Mouse (Mus musculus): ENCODE data around the gene Rhbdf2.

Gene Rhbdf2

DNA sequence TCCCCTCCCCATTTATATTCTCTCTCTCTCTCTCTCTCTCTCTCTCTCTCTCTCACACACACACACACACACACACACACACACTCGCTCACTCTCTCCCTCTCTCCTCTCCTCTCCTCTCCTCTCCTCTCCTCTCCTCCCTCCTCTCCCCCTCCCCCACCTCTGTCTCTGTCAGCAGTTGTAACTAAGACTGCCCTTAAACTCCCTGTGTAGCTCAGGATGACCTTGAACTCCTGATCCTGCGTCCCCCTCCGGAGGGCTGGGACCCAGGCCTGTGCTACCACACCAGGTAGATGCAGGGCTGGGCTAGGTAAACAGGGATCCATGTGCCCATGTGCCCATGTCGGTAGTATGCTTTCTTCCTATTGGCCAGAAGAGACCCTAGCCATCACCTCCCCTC is 35.2 kb downstream of the Rhbdf2 start:
- no peaks in the 10 kb centered on the region for H3K36me3 ChIP-seq (ENCODE audit: insufficient read depth, low read length)
- 0 out of 2 replicates have a peak, but pooled peaks cover 5% of the 10 kb centered on the region for H3K27me3 ChIP-seq (ENCODE audit: insufficient read depth, low read length)
- TF ChIP-seq NANOG (IDR thresholded peaks at IDR 0.05; ENCODE audit: borderline replicate concordance, low read length), result no peak
- TF ChIP-seq CTCF (conservative IDR thresholded peaks at IDR 0.05; ENCODE audit: low read length), result no peak
- no peak for TF ChIP-seq POU5F1 (IDR thresholded peaks at IDR 0.05; ENCODE audit: borderline replicate concordance, low read length)
- H3K4me3 ChIP-seq (replicated peaks; ENCODE audit: low read length), result no peak overlapping the region; the same call in 1 of the 2 replicates
- no peaks in the 10 kb centered on the region for H3K9me3 ChIP-seq (ENCODE audit: low read length)
- H3K4me1 ChIP-seq (replicated peaks; ENCODE audit: low read depth, low read length), result peaks cover 71% of the 10 kb centered on the region

DNA sequence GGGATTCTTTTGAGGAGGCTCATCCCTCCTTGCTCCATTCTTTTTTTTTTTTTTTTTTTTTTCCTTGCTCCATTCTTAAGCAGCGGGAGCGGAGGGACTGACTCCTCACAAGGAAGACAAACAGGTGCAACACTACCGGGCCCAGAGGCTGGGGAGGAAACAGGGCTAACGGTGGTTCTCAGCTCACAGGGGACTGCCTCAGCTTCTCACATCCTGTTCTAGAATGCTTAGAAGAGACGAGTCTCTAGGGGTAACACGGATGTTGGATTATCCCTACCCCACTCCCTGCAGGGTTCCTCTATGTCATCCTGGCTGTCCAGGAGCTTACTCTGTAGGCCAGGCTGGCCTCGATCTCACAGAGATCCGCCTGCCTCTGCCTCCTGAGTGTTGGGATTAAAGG is 37.2 kb downstream of the Rhbdf2 start:
- no peaks in the 10 kb centered on the region for H3K27me3 ChIP-seq (ENCODE audit: insufficient read depth, low read length)
- peaks cover 77% of the 10 kb centered on the region for H3K4me1 ChIP-seq (replicated peaks; ENCODE audit: low read depth, low read length)
- H3K9me3 ChIP-seq (ENCODE audit: low read length), result no peaks in the 10 kb centered on the region
- no peaks in the 10 kb centered on the region for H3K36me3 ChIP-seq (ENCODE audit: insufficient read depth, low read length)
- TF ChIP-seq NANOG (IDR thresholded peaks at IDR 0.05; ENCODE audit: borderline replicate concordance, low read length) (no peak), POU5F1 (IDR thresholded peaks at IDR 0.05; ENCODE audit: borderline replicate concordance, low read length) (no peak), CTCF (conservative IDR thresholded peaks at IDR 0.05; ENCODE audit: low read length) (no peak)
- H3K4me3 ChIP-seq (replicated peaks; ENCODE audit: low read length), result no peak overlapping the region

DNA sequence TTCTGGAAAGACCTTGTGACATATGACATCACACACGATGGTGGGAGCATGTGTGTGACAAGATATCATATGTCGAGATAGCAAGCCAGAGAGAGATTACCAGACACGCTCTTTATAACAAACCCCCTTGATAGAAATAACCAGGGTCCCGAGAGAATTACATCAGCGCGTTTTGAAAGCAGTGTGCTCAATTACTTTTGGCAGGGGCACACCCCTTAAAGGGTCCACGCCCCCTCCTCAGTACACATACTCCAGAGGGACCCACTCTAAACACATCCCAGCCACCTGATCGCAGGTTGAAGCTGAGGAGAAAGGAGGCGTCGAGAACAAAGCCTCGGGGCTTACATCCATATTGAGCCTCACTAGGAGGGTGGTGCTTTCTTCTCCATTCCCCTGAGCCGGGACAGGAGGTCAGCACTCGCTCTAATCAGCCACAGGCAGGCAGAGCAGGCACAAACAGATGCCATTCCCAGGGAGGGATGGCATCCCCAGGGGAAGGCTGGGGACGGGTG is 37.7 kb downstream of the Rhbdf2 start:
- no peaks in the 10 kb centered on the region for H3K27me3 ChIP-seq (ENCODE audit: insufficient read depth, low read length)
- H3K4me1 ChIP-seq (replicated peaks; ENCODE audit: low read depth, low read length), result peaks cover 78% of the 10 kb centered on the region
- no peak overlapping the region for H3K4me3 ChIP-seq (replicated peaks; ENCODE audit: low read length)
- H3K36me3 ChIP-seq (ENCODE audit: insufficient read depth, low read length), result no peaks in the 10 kb centered on the region
- TF ChIP-seq NANOG (IDR thresholded peaks at IDR 0.05; ENCODE audit: borderline replicate concordance, low read length), result no peak
- TF ChIP-seq CTCF (conservative IDR thresholded peaks at IDR 0.05; ENCODE audit: low read length), result no peak
- no peak for TF ChIP-seq POU5F1 (IDR thresholded peaks at IDR 0.05; ENCODE audit: borderline replicate concordance, low read length)
- H3K9me3 ChIP-seq (ENCODE audit: low read length), result no peaks in the 10 kb centered on the region

DNA sequence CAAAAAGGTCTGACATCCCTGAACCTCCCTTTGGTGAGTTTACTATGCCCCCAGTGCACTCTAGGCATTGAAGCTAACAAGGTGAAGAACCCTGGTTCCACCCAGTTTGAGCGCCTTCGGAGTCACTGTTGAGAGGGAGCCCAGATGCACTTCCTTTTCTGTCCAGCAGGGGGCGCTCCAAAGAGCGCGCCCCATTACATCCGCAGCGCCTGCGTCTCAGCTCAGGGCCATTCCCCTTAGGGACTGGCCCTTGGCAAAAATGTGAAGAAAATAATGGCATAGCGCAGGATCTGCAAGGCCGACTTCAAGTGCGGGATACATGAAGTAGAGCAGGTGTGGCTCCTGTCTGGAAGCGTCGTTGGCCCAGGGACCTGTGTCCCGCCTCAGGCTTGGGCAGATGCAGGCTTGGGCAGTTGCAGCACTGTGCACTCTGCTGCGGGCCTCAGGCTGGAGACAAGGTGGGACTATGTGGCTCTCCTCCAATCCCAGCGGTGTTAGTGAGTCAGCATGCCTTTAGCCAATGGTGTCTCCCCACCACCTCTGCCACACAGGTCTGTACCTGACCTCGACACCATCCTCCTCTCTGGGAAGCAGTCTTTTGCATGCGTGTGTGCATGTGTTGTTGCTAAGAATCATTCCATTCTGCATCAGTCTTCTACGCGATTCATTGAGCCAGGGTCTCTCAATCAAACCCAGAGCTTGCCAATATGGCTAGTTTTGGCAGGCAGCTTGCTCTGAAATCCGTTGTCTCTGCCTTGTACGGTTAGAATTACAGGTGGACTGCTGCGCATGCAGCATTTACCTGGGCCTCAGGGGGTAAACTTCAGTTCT is 39.8 kb downstream of the Rhbdf2 start:
- H3K4me3 ChIP-seq (replicated peaks; ENCODE audit: low read length), result peak overlapping the region; percentile 66
- H3K4me1 ChIP-seq (replicated peaks; ENCODE audit: low read depth, low read length), result peaks cover 72% of the 10 kb centered on the region
- TF ChIP-seq CTCF (conservative IDR thresholded peaks at IDR 0.05; ENCODE audit: low read length), result peak; percentile 100
- no peak for TF ChIP-seq POU5F1 (IDR thresholded peaks at IDR 0.05; ENCODE audit: borderline replicate concordance, low read length)
- TF ChIP-seq NANOG (IDR thresholded peaks at IDR 0.05; ENCODE audit: borderline replicate concordance, low read length), result no peak
- no peaks in the 10 kb centered on the region for H3K27me3 ChIP-seq (ENCODE audit: insufficient read depth, low read length)
- H3K36me3 ChIP-seq (ENCODE audit: insufficient read depth, low read length), result no peaks in the 10 kb centered on the region
- H3K9me3 ChIP-seq (ENCODE audit: low read length), result no peaks in the 10 kb centered on the region

DNA sequence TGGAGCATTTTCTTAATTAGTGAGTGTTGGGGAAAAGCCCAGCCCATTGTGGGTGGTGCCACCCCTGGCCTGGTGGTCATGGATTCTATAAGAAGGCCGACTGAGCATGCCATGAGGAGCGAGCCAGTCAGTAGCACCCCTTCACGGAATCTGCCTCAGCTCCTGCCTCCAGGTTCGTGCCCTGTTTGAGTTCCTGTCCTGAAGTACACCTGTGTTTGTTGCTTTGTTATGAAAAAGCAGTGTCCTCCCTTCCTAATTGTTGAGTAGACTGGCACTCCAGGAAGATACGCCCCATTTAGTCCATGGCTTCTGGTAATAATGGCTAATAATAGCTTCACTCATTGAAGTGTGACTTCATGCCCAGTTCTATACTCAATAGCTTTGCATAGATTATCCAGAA is 40.5 kb downstream of the Rhbdf2 start, which contains the start of gene Aanat:
TSS of gene Aanat (plus strand) at position 123 of the 400 bp plus-strand sequence.
- peaks cover 71% of the 10 kb centered on the region for H3K4me1 ChIP-seq (replicated peaks; ENCODE audit: low read depth, low read length)
- peak within 1 kb of the TSS; percentile 66 for H3K4me3 ChIP-seq (replicated peaks; ENCODE audit: low read length)
- H3K27me3 ChIP-seq (ENCODE audit: insufficient read depth, low read length), result no peaks in the 10 kb centered on the region
- no peaks in the 10 kb centered on the region for H3K36me3 ChIP-seq (ENCODE audit: insufficient read depth, low read length)
- TF ChIP-seq POU5F1 (IDR thresholded peaks at IDR 0.05; ENCODE audit: borderline replicate concordance, low read length) (no peak), NANOG (IDR thresholded peaks at IDR 0.05; ENCODE audit: borderline replicate concordance, low read length) (peak; percentile 74)
- H3K9me3 ChIP-seq (ENCODE audit: low read length), result no peaks in the 10 kb centered on the region

DNA sequence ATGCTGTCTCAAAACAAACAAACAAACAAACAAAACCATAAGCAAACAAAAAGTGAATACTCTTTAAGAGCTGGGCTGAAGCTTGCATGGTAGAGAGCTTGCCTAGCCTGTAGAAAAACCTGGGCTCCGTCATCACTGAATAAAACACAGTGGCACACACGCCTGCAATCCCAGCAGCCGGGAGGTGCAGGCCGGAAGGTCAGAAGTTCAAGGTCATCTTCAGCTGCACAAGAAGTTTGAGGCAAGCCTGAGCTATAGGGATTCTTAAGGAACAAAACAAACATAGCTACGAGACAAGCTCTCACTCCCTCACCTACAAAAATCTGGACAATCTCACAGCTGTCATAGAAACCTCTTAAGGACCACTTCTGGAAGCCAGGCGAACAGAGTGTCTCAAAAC is 41.1 kb downstream of the Rhbdf2 start:
- H3K36me3 ChIP-seq (ENCODE audit: insufficient read depth, low read length), result no peaks in the 10 kb centered on the region
- no peaks in the 10 kb centered on the region for H3K9me3 ChIP-seq (ENCODE audit: low read length)
- H3K27me3 ChIP-seq (ENCODE audit: insufficient read depth, low read length), result no peaks in the 10 kb centered on the region
- H3K4me1 ChIP-seq (replicated peaks; ENCODE audit: low read depth, low read length), result peaks cover 65% of the 10 kb centered on the region
- TF ChIP-seq NANOG (IDR thresholded peaks at IDR 0.05; ENCODE audit: borderline replicate concordance, low read length) (no peak), POU5F1 (IDR thresholded peaks at IDR 0.05; ENCODE audit: borderline replicate concordance, low read length) (no peak), CTCF (conservative IDR thresholded peaks at IDR 0.05; ENCODE audit: low read length) (no peak)
- H3K4me3 ChIP-seq (replicated peaks; ENCODE audit: low read length), result peak overlapping the region; percentile 32; the same call in 1 of the 2 replicates

DNA sequence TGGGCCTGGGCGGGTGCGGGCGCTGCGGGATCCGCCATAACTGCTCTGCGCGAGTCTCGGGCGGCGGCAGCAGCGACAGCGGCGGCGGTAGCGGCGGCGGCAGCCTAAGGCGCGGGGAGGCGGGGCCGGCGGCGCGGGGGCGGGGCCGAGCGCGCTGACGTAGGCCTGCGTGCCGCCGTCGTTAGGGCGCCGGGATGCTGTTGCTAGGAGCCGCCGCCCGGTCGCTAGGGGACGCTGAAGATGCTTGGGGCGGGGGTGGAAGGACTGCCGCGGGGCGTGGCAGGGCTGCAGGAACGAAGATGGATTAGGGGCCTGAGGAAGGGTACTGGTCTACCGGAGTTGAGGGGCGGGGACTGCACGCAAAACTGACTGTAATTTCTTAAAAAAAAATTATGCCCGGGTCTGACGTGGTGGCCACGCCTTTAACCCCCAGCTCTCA is 45.4 kb downstream of the Rhbdf2 start, which contains the start of gene Ube2o:
TSS of gene Ube2o (minus strand) at position 72 of the 439 bp plus-strand sequence.
- no peaks in the 10 kb centered on the region for H3K9me3 ChIP-seq (ENCODE audit: low read length)
- H3K27me3 ChIP-seq (ENCODE audit: insufficient read depth, low read length), result no peaks in the 10 kb centered on the region; the same call in 1 of the 2 replicates
- peak within 1 kb of the TSS; percentile 97 for H3K4me3 ChIP-seq (replicated peaks; ENCODE audit: low read length)
- TF ChIP-seq CTCF (conservative IDR thresholded peaks at IDR 0.05; ENCODE audit: low read length), result no peak
- no peak for TF ChIP-seq POU5F1 (IDR thresholded peaks at IDR 0.05; ENCODE audit: borderline replicate concordance, low read length)
- TF ChIP-seq NANOG (IDR thresholded peaks at IDR 0.05; ENCODE audit: borderline replicate concordance, low read length), result no peak
- H3K36me3 ChIP-seq (ENCODE audit: insufficient read depth, low read length), result peaks cover 20% of the 10 kb centered on the region
- H3K4me1 ChIP-seq (replicated peaks; ENCODE audit: low read depth, low read length), result peaks cover 56% of the 10 kb centered on the region

DNA sequence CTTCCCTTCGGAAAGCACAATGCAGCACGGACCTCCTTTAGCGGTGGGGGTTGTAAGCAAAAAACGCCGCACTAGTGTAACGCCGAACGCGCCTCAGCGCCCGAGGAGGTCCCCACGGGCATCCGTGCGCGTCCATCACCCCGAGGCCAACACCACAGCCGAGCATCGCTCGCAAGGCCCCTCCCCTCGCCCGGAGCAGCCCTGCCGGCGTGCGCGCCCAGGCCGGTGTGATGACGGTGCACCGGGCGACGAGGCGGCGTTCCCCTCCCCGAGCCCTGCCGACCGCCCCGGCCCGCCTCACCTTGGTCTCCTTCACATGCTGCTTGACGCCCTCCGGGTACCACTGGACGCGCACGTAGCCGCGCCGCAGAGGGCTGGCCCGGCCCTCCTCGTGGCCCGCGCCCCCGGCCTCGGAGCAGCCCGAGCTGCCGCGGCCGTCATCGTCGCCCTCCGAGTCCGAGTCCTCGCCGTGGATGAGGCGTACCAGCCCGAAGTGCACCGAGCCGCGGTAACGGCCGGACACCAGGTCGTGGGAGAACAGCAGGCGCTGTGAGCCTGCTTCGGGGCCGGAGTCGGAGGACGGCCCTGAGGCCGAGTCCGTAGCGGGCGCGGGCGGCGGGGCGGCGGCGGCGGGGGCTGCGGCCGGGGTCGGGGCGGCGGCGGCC is 46.0 kb downstream of the Rhbdf2 start:
- no peaks in the 10 kb centered on the region; the same call in 1 of the 2 replicates for H3K27me3 ChIP-seq (ENCODE audit: insufficient read depth, low read length)
- H3K9me3 ChIP-seq (ENCODE audit: low read length), result no peaks in the 10 kb centered on the region
- H3K4me1 ChIP-seq (replicated peaks; ENCODE audit: low read depth, low read length), result peaks cover 56% of the 10 kb centered on the region
- H3K4me3 ChIP-seq (replicated peaks; ENCODE audit: low read length), result peak overlapping the region; percentile 97
- TF ChIP-seq NANOG (IDR thresholded peaks at IDR 0.05; ENCODE audit: borderline replicate concordance, low read length), result no peak
- TF ChIP-seq CTCF (conservative IDR thresholded peaks at IDR 0.05; ENCODE audit: low read length), result no peak
- TF ChIP-seq POU5F1 (IDR thresholded peaks at IDR 0.05; ENCODE audit: borderline replicate concordance, low read length), result no peak
- H3K36me3 ChIP-seq (ENCODE audit: insufficient read depth, low read length), result peaks cover 23% of the 10 kb centered on the region
